Mouse (Mus musculus): ENCODE data around the gene Gm3755. TPM values are rescaled to one million over a fixed set of nuclear protein-coding genes. Genes with fewer than 3 reads are reported as not detected.
"Not testable (repeated sequence)": the region's sequence is repeated elsewhere in the genome, so short reads cannot be mapped to it uniquely, and the experiment has no call there.

Gm3755 gene
- not detected in 2 replicates for polyA plus RNA-seq (2016; fragmentation: Nextera tagmentation; extraction: Ambion mirVana)

DNA sequence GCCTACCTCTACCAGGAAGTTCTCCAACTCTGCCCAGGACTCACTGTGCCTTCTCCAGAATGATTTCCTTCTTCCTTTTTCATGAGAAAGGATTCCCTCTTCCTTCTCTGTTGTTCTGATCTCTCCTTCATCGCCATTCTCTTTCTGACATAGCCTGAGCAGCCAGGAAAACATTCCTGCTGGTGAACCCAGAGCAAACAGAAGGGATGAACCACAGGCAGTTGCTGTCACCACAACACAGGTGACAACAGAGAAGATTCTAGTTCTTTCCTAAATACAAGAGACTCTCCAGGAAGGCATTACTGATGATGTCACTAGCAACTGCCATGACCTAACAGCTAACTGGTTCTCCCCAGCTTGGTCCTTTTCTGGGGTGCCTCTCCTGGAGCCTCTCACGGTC lies at the start of gene Gm3755:
Gm3755 (minus strand) TSS at position 101 of the 400 bp plus-strand sequence.
- not testable (repeated sequence) for H3K4me3 ChIP-seq; H3K27ac ChIP-seq (replicated peaks); H3K27me3 ChIP-seq (ENCODE audit: low read depth, poor library complexity, severe bottlenecking); H3K4me1 ChIP-seq; H3K9me3 ChIP-seq (replicated peaks); DNase-seq (ENCODE audit: low spot score); H3K36me3 ChIP-seq
- WGBS = no CpG with 5 or more reads among the region's 2 CpGs

DNA sequence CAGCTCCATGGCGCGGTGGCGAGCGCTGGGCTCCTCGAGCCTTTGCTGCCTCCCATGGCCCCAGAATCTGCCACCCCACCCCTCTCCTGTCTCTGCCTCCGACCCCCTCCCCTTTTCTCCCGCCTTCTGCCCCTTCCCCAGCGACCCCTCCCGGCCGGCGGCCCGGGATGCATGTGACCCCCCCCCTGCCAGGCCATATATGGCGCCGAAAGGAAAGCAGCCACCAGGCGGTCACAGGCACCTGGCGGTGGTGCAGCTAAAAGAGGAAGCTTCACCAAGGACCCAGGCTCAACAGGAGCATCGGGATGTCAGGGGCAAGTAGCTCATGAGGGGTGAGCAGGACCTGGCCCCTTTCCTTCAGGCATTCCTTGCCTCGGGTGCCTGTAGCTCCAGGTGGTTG lies 38.0 kb upstream of the Gm3755 start:
- peak; percentile 37 for DNase-seq (ENCODE audit: low spot score)

DNA sequence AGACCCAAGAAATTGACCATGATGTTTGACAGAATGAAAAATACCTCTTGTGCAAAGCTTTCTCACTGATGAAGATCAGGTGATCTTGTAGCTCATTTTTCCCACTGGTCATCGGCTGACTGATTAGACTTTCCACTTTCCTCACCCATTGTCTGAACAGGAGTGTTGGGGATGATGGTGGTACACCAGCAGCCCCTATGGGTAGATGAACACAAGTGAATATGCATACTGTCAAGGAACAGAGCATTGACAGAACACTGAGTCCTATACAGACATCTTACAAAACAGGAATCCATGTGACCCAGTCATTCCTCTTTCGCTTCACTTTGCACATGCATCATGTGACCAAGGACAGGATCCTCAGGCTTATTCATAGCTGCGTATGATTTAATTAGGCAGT lies 32.9 kb upstream of the Gm3755 start, which contains the start of gene Gm3752:
Gm3752 (minus strand) TSS at position 101 of the 400 bp plus-strand sequence.
- H3K36me3 ChIP-seq; H3K4me3 ChIP-seq; DNase-seq (ENCODE audit: low spot score); H3K27ac ChIP-seq (replicated peaks); H3K9me3 ChIP-seq (replicated peaks); H3K4me1 ChIP-seq; H3K27me3 ChIP-seq (ENCODE audit: low read depth, poor library complexity, severe bottlenecking): not testable (repeated sequence)
- 89% methylated on average over 1 of the region's 3 CpGs for WGBS

More for the DNA sequence above, 38.0 kb upstream of the Gm3755 start:
- not testable (repeated sequence) for H3K4me1 ChIP-seq; H3K9me3 ChIP-seq (replicated peaks); H3K36me3 ChIP-seq; H3K27me3 ChIP-seq (ENCODE audit: low read depth, poor library complexity, severe bottlenecking)
- whole genome bisulfite sequencing = 0% methylated on average over 11 of the region's 18 CpGs
- H3K4me3 ChIP-seq = peak overlapping the region; percentile 54
- peak overlapping the region; percentile 77 for H3K27ac ChIP-seq (replicated peaks)

DNA sequence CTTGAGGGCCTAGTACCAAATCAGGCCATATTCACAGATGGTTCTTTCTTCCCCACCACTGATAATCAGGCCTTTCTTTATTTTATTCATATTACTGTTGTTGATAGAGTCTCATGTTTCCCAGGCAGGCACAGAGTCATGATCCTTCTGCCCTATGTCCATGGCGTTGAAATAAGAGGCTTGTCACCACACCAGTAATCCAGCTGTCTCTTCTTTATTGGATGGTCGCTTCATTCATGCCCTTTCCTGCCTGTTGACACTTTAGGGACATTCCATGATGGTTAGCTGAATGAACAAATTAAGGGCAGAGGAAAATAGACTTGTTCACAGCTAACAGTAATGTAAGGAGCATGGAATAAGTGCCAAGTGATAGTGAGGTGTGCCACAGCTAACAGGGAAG lies 28.2 kb downstream of the Gm3755 start:
- not testable (repeated sequence) for H3K27ac ChIP-seq (replicated peaks); H3K4me3 ChIP-seq; H3K4me1 ChIP-seq; H3K36me3 ChIP-seq; DNase-seq (ENCODE audit: low spot score); H3K27me3 ChIP-seq (ENCODE audit: low read depth, poor library complexity, severe bottlenecking); H3K9me3 ChIP-seq (replicated peaks)
- WGBS = 83% methylated on average over 2 of the region's 2 CpGs

Other genes starting within 250 kb of the Gm3755 start
- gene Gm3727, start 186.2 kb downstream of the Gm3755 start, polyA plus RNA-seq (2016; fragmentation: Nextera tagmentation; extraction: Ambion mirVana) = not detected in 2 replicates
- gene Gm3739, start 135.9 kb downstream of the Gm3755 start, polyA plus RNA-seq (2016; fragmentation: Nextera tagmentation; extraction: Ambion mirVana) = 1.7 and 1.9 TPM in 2 replicates
- not detected in 2 replicates for gene Gm5797, start 118.5 kb downstream of the Gm3755 start, polyA plus RNA-seq (2016; fragmentation: Nextera tagmentation; extraction: Ambion mirVana)
- not detected in 2 replicates for gene Gm8374, start 85.8 kb downstream of the Gm3755 start, polyA plus RNA-seq (2016; fragmentation: Nextera tagmentation; extraction: Ambion mirVana)
- 1.2 and 3.0 TPM in 2 replicates for gene Gm3752, start 32.8 kb upstream of the Gm3755 start, polyA plus RNA-seq (2016; fragmentation: Nextera tagmentation; extraction: Ambion mirVana)
- 0.61 and 1.0 TPM in 2 replicates for gene Gm3558, start 117.6 kb upstream of the Gm3755 start, polyA plus RNA-seq (2016; fragmentation: Nextera tagmentation; extraction: Ambion mirVana)
- not detected in 2 replicates for gene Gm10338, start 144.7 kb upstream of the Gm3755 start, polyA plus RNA-seq (2016; fragmentation: Nextera tagmentation; extraction: Ambion mirVana)
- gene Gm10128, start 193.1 kb upstream of the Gm3755 start, polyA plus RNA-seq (2016; fragmentation: Nextera tagmentation; extraction: Ambion mirVana) = not detected in 2 replicates

All from midbrain, embryonic 10.5 days (tissue).